Mouse (Mus musculus): ENCODE measurements around the gene Ivd.

DNA sequence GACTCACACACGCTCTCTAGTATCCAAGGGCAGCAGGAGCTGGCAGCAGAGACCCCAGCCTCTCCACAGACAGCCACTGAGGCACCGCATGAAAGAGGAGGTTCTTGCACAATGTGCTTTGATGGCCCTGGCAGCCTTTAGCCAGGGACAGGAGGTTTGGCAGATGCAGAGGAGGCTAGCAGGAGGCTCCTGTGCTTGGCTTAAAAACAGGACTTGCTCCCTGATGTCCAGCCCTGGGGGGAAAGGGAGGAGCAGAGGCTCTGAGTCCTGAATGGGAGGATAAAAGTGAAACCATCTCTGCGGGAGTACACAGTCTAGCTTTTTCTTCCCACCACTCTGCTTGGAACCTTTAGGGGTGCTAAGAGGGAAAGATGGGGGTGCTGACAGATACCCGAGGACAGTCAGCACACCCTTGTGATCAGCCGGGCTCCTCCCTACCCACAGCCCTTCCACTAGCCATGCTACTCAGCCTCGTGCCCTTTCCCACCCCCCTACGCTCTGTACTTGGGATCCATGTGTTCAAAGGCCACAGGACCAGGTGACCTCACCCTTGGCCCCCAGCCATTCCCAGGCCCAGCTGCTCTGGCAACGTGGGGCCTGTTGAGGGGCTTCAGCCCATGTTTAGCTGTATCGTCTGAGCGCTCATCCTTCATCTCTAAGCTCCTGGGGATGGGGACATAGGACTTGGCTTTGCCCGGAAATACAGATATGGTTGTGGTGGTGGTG is 52.0 kb downstream of the Ivd start:
- TF ChIP-seq CTCF (IDR thresholded peaks at IDR 0.05; ENCODE audit: low read depth, low read length) (no peak), POLR2A (IDR thresholded peaks at IDR 0.05; ENCODE audit: borderline replicate concordance, low read depth, low read length) (no peak)

Data from bone marrow macrophage, adult 2 months (primary cell).